Mouse (Mus musculus): Measurements from ENCODE around the gene Myadml2. TPM values are rescaled to one million over a fixed set of nuclear protein-coding genes. Genes with fewer than 3 reads are reported as not detected.

Gene Myadml2
- 0.45 and 0.62 TPM in 2 replicates for polyA plus RNA-seq (2012; rRNA removed; ENCODE audit: low replicate concordance)

GRCm38 (mm10) chr11:120648001-120648476 lies at the start of gene Myadml2:
Myadml2 (minus strand) TSS chr11:120648158.

DNA sequence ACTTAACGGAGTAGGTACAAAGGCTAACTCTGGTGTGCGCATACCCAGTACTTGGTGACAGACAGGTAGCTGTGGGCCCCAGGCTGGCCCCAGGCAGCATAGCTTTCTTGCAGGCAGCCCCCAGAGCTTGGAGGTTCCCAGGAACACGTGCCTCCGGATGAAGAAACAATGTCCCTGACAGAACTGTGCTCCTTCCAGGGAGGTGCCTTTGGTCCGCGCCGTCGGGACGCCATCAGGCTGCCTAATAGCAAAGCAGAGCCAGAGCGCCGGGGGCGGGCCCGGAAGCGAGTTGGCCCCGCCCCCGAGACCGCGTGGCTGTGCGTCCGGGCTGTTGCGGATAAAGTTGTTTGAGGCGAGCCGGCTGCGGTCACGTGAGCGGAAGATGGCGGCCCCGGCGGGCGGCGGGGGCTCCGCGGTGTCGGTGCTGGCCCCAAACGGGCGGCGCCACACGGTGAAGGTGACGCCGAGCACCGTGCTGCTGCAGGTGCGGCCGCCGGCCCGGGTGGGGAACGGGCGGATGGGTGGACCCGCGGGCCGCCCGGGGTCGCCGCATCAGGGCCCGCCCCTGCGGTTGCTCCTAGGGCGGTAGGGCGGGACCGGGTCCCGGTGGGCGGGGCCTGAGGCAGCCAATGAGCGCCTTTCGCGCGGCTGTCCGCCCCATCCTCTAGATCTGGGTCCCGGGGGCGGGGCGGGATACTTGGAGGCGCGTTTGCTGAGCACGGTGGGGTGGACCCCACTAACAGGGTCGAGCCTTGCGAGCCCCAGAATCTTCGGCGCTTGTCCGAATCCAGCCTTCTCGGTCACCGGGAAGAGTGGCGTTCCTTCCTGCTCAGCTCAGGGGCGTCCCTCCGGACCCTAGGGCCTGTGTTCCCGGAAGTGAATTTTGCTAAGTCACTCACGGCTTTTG lies 25.0 kb upstream of the Myadml2 start, which contains the start of gene Aspscr1:
Gene Aspscr1 (plus strand): TSS at position 287 of the 907 bp plus-strand sequence.

GRCm38 (mm10) chr11:120661076-120661460 lies 13.1 kb upstream of the Myadml2 start, which contains the start of gene Notum:
Notum (minus strand) TSS chr11:120661175.

GRCm38 (mm10) chr11:120643601-120643987 lies 4.4 kb downstream of the Myadml2 start, which contains the start of gene Pycr1:
Pycr1 (minus strand) TSS chr11:120643769.

GRCm38 (mm10) chr11:120633520-120634343 lies 14.2 kb downstream of the Myadml2 start, which contains the start of gene Mafg:
Mafg (minus strand) TSS chr11:120633600.

DNA sequence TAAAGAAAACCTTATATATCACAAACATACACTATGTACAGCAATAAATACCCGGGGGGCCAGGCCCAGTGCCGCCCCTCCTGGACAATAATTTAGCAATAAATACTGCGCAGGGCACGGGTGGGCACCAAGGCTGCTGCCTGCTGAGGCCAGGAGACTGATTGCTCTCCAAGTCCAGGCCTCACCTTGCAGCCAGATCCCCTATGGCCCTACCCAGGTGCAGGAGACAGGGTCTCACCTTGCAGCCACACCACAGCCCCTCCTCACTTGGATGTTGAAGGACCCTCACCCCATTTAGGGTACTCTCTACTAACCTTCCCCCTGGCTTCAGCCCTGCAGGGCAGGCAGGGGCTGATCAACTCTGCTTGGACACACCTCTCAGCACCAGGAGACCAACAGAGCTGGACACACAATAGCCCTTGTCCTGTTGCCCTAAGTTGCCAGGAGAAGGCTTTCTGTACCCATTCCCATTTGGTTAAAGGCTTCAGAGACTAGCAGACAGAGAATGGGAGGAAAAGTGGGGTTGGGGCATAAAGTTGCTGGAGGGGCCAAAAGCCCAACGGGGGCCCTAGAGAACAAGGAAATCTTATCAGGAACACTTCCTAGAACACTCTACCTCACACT lies 22.7 kb downstream of the Myadml2 start, which contains the start of gene Sirt7:
Gene Sirt7 (minus strand): TSS at position 89 of the 624 bp plus-strand sequence.

GRCm38 (mm10) chr11:120617519-120618112 lies 30.3 kb downstream of the Myadml2 start, which contains the start of gene Pcyt2:
Pcyt2 (minus strand) TSS chr11:120617936.

DNA sequence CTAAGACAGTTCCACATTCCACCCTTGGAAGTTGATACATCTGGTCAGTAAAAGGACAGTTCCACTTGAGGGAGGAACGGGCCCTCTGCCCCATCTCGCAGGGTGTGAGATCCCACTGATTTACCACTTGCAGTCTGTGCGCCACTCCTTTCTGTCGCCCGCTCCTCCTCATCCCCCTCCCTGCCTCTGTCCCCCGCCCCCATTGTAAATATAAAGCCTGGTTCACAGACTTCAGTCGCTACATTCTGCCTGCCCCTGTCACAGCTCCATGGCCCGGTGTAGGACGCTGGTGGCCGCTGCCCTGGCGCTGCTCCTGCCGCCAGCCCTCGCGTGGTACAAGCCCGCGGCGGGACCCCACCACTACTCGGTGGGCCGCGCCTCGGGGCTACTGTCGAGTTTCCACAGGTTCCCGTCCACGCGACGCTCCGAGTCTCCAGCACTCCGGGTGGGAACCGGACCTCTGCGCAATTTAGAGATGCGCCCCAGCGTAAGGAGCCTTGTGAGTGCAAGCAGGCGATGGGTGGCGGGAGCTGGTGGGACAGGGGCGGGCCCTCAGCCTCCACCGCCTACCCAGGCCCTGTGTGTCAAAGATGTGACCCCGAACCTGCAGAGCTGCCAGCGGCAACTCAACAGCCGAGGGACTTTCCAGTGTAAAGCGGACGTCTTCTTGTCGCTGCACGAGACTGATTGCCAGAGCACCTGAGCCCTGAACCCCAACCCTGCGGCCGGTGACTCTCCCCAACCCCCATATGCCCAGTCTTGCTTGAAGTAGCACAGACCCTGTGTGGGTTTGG lies 39.5 kb downstream of the Myadml2 start, which contains the start of gene Npb:
Gene Npb (plus strand): TSS at position 237 of the 794 bp plus-strand sequence.

GRCm38 (mm10) chr11:120598283-120598989 lies 49.5 kb downstream of the Myadml2 start, which contains the start of the genes Alyref and Anapc11:
Alyref (minus strand) TSS chr11:120598365.
Anapc11 (plus strand) TSS chr11:120598421.

Other genes starting within 250 kb of the Myadml2 start
- 48.8 and 65.0 TPM in 2 replicates for gene Nploc4, start 210.4 kb downstream of the Myadml2 start, polyA plus RNA-seq (2012; rRNA removed; ENCODE audit: low replicate concordance)
- gene Tspan10, start 205.5 kb downstream of the Myadml2 start, polyA plus RNA-seq (2012; rRNA removed; ENCODE audit: low replicate concordance) = 0.11 and 0.41 TPM in 2 replicates
- 0.27 and 0.28 TPM in 2 replicates for gene Pde6g, start 194.7 kb downstream of the Myadml2 start, polyA plus RNA-seq (2012; rRNA removed; ENCODE audit: low replicate concordance)
- 24.0 and 38.7 TPM in 2 replicates for gene Oxld1, start 190.1 kb downstream of the Myadml2 start, polyA plus RNA-seq (2012; rRNA removed; ENCODE audit: low replicate concordance)
- 4.9 and 6.0 TPM in 2 replicates for gene Ccdc137, start 190.0 kb downstream of the Myadml2 start, polyA plus RNA-seq (2012; rRNA removed; ENCODE audit: low replicate concordance)
- gene Arl16, start 180.6 kb downstream of the Myadml2 start, polyA plus RNA-seq (2012; rRNA removed; ENCODE audit: low replicate concordance) = 12.1 and 13.4 TPM in 2 replicates
- 161 and 284 TPM in 2 replicates for gene Mrpl12, start 163.5 kb downstream of the Myadml2 start, polyA plus RNA-seq (2012; rRNA removed; ENCODE audit: low replicate concordance)
- 495 and 586 TPM in 2 replicates for gene Slc25a10, start 156.3 kb downstream of the Myadml2 start, polyA plus RNA-seq (2012; rRNA removed; ENCODE audit: low replicate concordance)
- gene Gcgr, start 117.5 kb downstream of the Myadml2 start, polyA plus RNA-seq (2012; rRNA removed; ENCODE audit: low replicate concordance) = 1.7 and 2.5 TPM in 2 replicates
- 28.4 and 38.6 TPM in 2 replicates for gene Mcrip1, start 98.4 kb downstream of the Myadml2 start, polyA plus RNA-seq (2012; rRNA removed; ENCODE audit: low replicate concordance)
- not detected in 2 replicates for gene Ppp1r27, start 97.0 kb downstream of the Myadml2 start, polyA plus RNA-seq (2012; rRNA removed; ENCODE audit: low replicate concordance)
- gene P4hb, start 74.9 kb downstream of the Myadml2 start, polyA plus RNA-seq (2012; rRNA removed; ENCODE audit: low replicate concordance) = 428 and 758 TPM in 2 replicates
- gene Arhgdia, start 66.5 kb downstream of the Myadml2 start, polyA plus RNA-seq (2012; rRNA removed; ENCODE audit: low replicate concordance) = 773 and 1,267 TPM in 2 replicates
- 10.3 and 18.4 TPM in 2 replicates for gene Alyref, start 49.8 kb downstream of the Myadml2 start, polyA plus RNA-seq (2012; rRNA removed; ENCODE audit: low replicate concordance)
- 97.9 and 105 TPM in 2 replicates for gene Anapc11, start 49.7 kb downstream of the Myadml2 start, polyA plus RNA-seq (2012; rRNA removed; ENCODE audit: low replicate concordance)
- 2.4 and 8.9 TPM in 2 replicates for gene Npb, start 39.7 kb downstream of the Myadml2 start, polyA plus RNA-seq (2012; rRNA removed; ENCODE audit: low replicate concordance)
- gene Pcyt2, start 30.2 kb downstream of the Myadml2 start, polyA plus RNA-seq (2012; rRNA removed; ENCODE audit: low replicate concordance) = 661 and 912 TPM in 2 replicates
- gene Sirt7, start 22.9 kb downstream of the Myadml2 start, polyA plus RNA-seq (2012; rRNA removed; ENCODE audit: low replicate concordance) = 89.3 and 105 TPM in 2 replicates
- gene Mafg, start 14.6 kb downstream of the Myadml2 start, polyA plus RNA-seq (2012; rRNA removed; ENCODE audit: low replicate concordance) = 29.6 and 39.6 TPM in 2 replicates
- gene Pycr1, start 4.4 kb downstream of the Myadml2 start, polyA plus RNA-seq (2012; rRNA removed; ENCODE audit: low replicate concordance) = 7.4 and 36.8 TPM in 2 replicates
- 0.69 and 4.7 TPM in 2 replicates for gene Notum, start 13.0 kb upstream of the Myadml2 start, polyA plus RNA-seq (2012; rRNA removed; ENCODE audit: low replicate concordance)
- 164 and 233 TPM in 2 replicates for gene Aspscr1, start 24.8 kb upstream of the Myadml2 start, polyA plus RNA-seq (2012; rRNA removed; ENCODE audit: low replicate concordance)
- gene Cenpx, start 65.6 kb upstream of the Myadml2 start, polyA plus RNA-seq (2012; rRNA removed; ENCODE audit: low replicate concordance) = 68.1 and 86.7 TPM in 2 replicates
- gene Lrrc45, start 65.8 kb upstream of the Myadml2 start, polyA plus RNA-seq (2012; rRNA removed; ENCODE audit: low replicate concordance) = 19.5 and 23.4 TPM in 2 replicates
- gene Rac3, start 73.3 kb upstream of the Myadml2 start, polyA plus RNA-seq (2012; rRNA removed; ENCODE audit: low replicate concordance) = 7.2 and 8.1 TPM in 2 replicates
- 116 and 156 TPM in 2 replicates for gene Dcxr, start 79.1 kb upstream of the Myadml2 start, polyA plus RNA-seq (2012; rRNA removed; ENCODE audit: low replicate concordance)
- 4.2 and 5.5 TPM in 2 replicates for gene Cbr2, start 84.0 kb upstream of the Myadml2 start, polyA plus RNA-seq (2012; rRNA removed; ENCODE audit: low replicate concordance)
- 1.4 and 3.2 TPM in 2 replicates for gene Hmga1b, start 114.6 kb upstream of the Myadml2 start, polyA plus RNA-seq (2012; rRNA removed; ENCODE audit: low replicate concordance)
- gene Rfng, start 136.0 kb upstream of the Myadml2 start, polyA plus RNA-seq (2012; rRNA removed; ENCODE audit: low replicate concordance) = 94.9 and 139 TPM in 2 replicates
- gene Gps1, start 136.1 kb upstream of the Myadml2 start, polyA plus RNA-seq (2012; rRNA removed; ENCODE audit: low replicate concordance) = 82.5 and 85.8 TPM in 2 replicates
- gene Dus1l, start 148.2 kb upstream of the Myadml2 start, polyA plus RNA-seq (2012; rRNA removed; ENCODE audit: low replicate concordance) = 28.7 and 29.8 TPM in 2 replicates
- gene Fasn, start 176.4 kb upstream of the Myadml2 start, polyA plus RNA-seq (2012; rRNA removed; ENCODE audit: low replicate concordance) = 195 and 525 TPM in 2 replicates

All from duodenum, adult 2 months (tissue).